Mouse (Mus musculus) G1E (cell line): ENCODE measurements around the gene Il12b.

Source experiments
- CTCF ChIP-seq: IDR thresholded peaks from 2 replicates; pipeline ENCODE4 v1.5.1; 2012; ENCODE audit warnings: low read depth, low read length, inconsistent platforms, mixed read lengths
- GATA1 ChIP-seq: IDR thresholded peaks from 2 replicates; pipeline ENCODE4 v1.6.1; 2012; ENCODE audit warnings: borderline replicate concordance, low read length, inconsistent platforms, mixed read lengths
- GATA2 ChIP-seq: IDR thresholded peaks from 2 replicates; pipeline ENCODE4 v1.6.1; 2012; ENCODE audit warnings: low read depth, low read length, inconsistent platforms, borderline replicate concordance
- POLR2AphosphoS5 ChIP-seq: IDR thresholded peaks from 2 replicates; pipeline ENCODE4 v1.6.1; 2012; ENCODE audit warnings: low read depth, low read length, inconsistent platforms; ENCODE audit not compliant: insufficient replicate concordance
- TAL1 ChIP-seq: conservative IDR thresholded peaks from 2 replicates; pipeline ENCODE4 v1.6.1; 2012; ENCODE audit warnings: low read depth, low read length, inconsistent platforms, mixed read lengths

- TF ChIP-seq CTCF (no peak), TAL1 (no peak), GATA1 (no peak), POLR2AphosphoS5 (no peak), GATA2 (no peak)
These were observed 25.1 kb downstream of the Il12b start for GRCm38 (mm10) chr11:44425006-44425405.
